Mouse (Mus musculus) ES-Bruce4 (cell line): ENCODE data around the gene Acat3. TPM values are rescaled to one million over a fixed set of nuclear protein-coding genes. Genes with fewer than 3 reads are reported as not detected.
"Not testable (repeated sequence)": the region's sequence is repeated elsewhere in the genome, so short reads cannot be mapped to it uniquely, and the experiment has no call there.

ENCODE experiments used
- H3K27ac ChIP-seq: 2 replicates; pipeline ENCODE4 v1.5.1; 2012; ENCODE audit warnings: low read length, inconsistent platforms; ENCODE audit not compliant: insufficient read depth
- H3K27me3 ChIP-seq: 2 replicates; pipeline ENCODE4 v1.6.1; 2012; ENCODE audit warnings: mild to moderate bottlenecking, low read length, inconsistent platforms; ENCODE audit not compliant: control insufficient read depth, poor library complexity, insufficient read depth, severe bottlenecking
- H3K36me3 ChIP-seq: 2 replicates; pipeline ENCODE4 v1.6.1; 2012; ENCODE audit warnings: inconsistent platforms, mild to moderate bottlenecking, low read length, moderate library complexity; ENCODE audit not compliant: control insufficient read depth, poor library complexity, insufficient read depth, severe bottlenecking
- H3K4me1 ChIP-seq: one replicate; pipeline ENCODE4 v1.8.1; 2011; ENCODE audit warnings: low read length; ENCODE audit not compliant: control insufficient read depth, insufficient read depth
- H3K4me3 ChIP-seq: 2 replicates; pipeline ENCODE4 v1.5.1; 2011; ENCODE audit warnings: low read depth, mild to moderate bottlenecking, low read length
- H3K9ac ChIP-seq: 2 replicates; pipeline ENCODE4 v1.6.1; 2012; ENCODE audit warnings: low read depth, mild to moderate bottlenecking, inconsistent platforms; ENCODE audit not compliant: poor library complexity, severe bottlenecking
- H3K9me3 ChIP-seq: replicated peaks from 2 replicates; pipeline ENCODE4 v1.6.1; 2012; ENCODE audit warnings: mild to moderate bottlenecking, low read length, inconsistent platforms; ENCODE audit not compliant: control insufficient read depth, poor library complexity, insufficient read depth, severe bottlenecking
- CTCF ChIP-seq: IDR thresholded peaks from one replicate; pipeline ENCODE4 v1.8.1; 2011; ENCODE audit warnings: low read depth, low read length
- EP300 ChIP-seq: IDR thresholded peaks from 2 replicates; pipeline ENCODE4 v1.6.1; 2011; ENCODE audit warnings: low read depth, low read length; ENCODE audit not compliant: insufficient read depth
- POLR2A ChIP-seq: IDR thresholded peaks from one replicate; pipeline ENCODE4 v1.8.1; 2011; ENCODE audit warnings: low read length; ENCODE audit not compliant: insufficient read depth
- polyA plus RNA-seq: library from polyadenylated mRNA; stranded (reverse); fragments of >200 nt; gene quantifications from 2 replicates; pipeline ENCODE4 v1.2.4, GENCODE M21; 2011; ENCODE audit warnings: low read depth; ENCODE audit not compliant: missing spikeins, insufficient read depth, insufficient read length

Gene Acat3
- polyA plus RNA-seq, 1 experiment, result not detected

- Histone ChIP-seq H3K4me1 (no peaks in the 10 kb centered on the region), H3K4me3 (no peak overlapping the region), H3K27ac (no peak overlapping the region), H3K9me3 (no peaks in the 10 kb centered on the region), H3K9ac (no peak overlapping the region), H3K27me3 (no peaks in the 10 kb centered on the region), H3K36me3 (peaks cover 16% of the 10 kb centered on the region)
- TF ChIP-seq EP300 (no peak), CTCF (no peak), POLR2A (no peak)
Measured at GRCm38 (mm10) chr17:12941543-12942260, 1.3 kb upstream of the Acat3 start.

- H3K27me3 ChIP-seq, H3K9ac ChIP-seq, H3K9me3 ChIP-seq, H3K36me3 ChIP-seq, H3K27ac ChIP-seq, H3K4me1 ChIP-seq: not testable (repeated sequence)
- H3K4me3 ChIP-seq, result peak overlapping the region; percentile 56
Measured at GRCm38 (mm10) chr17:12939377-12940148, 837 bp downstream of the Acat3 start.

GRCm38 (mm10) chr17:12938077-12938476 lies 2.3 kb downstream of the Acat3 start:
- TF ChIP-seq EP300, result no peak
- no peak for TF ChIP-seq POLR2A
- no peak for TF ChIP-seq CTCF

GRCm38 (mm10) chr17:12937412-12937970 lies 2.9 kb downstream of the Acat3 start:
- no peak overlapping the region for H3K9ac ChIP-seq
- H3K9me3 ChIP-seq, result no peaks in the 10 kb centered on the region
- H3K36me3 ChIP-seq, result no peaks in the 10 kb centered on the region
- no peaks in the 10 kb centered on the region for H3K27me3 ChIP-seq
- H3K4me3 ChIP-seq, result no peak overlapping the region
- no peak for TF ChIP-seq EP300
- no peak for TF ChIP-seq POLR2A
- no peak for TF ChIP-seq CTCF
- no peaks in the 10 kb centered on the region for H3K4me1 ChIP-seq
- H3K27ac ChIP-seq, result no peak overlapping the region

More at GRCm38 (mm10) chr17:12938077-12938476, 2.3 kb downstream of the Acat3 start:
- H3K27ac ChIP-seq, result no peak overlapping the region
- H3K9me3 ChIP-seq, result no peaks in the 10 kb centered on the region
- H3K27me3 ChIP-seq, result no peaks in the 10 kb centered on the region
- H3K4me1 ChIP-seq, result no peaks in the 10 kb centered on the region
- peaks cover 2% of the 10 kb centered on the region; the same call in 1 of the 2 replicates for H3K36me3 ChIP-seq
- no peak overlapping the region for H3K9ac ChIP-seq
- H3K4me3 ChIP-seq, result no peak overlapping the region

GRCm38 (mm10) chr17:12935719-12936118 lies 4.7 kb downstream of the Acat3 start:
- no peak overlapping the region for H3K27ac ChIP-seq
- no peaks in the 10 kb centered on the region for H3K36me3 ChIP-seq
- H3K4me3 ChIP-seq, result no peak overlapping the region
- TF ChIP-seq EP300, result no peak
- no peak for TF ChIP-seq CTCF
- no peaks in the 10 kb centered on the region for H3K27me3 ChIP-seq
- no peak overlapping the region for H3K9ac ChIP-seq
- no peaks in the 10 kb centered on the region for H3K9me3 ChIP-seq
- H3K4me1 ChIP-seq, result no peaks in the 10 kb centered on the region

GRCm38 (mm10) chr17:12931576-12931975 lies 8.8 kb downstream of the Acat3 start:
- not testable (repeated sequence) for H3K9ac ChIP-seq, H3K4me1 ChIP-seq, H3K27ac ChIP-seq, H3K9me3 ChIP-seq, H3K36me3 ChIP-seq, H3K4me3 ChIP-seq, H3K27me3 ChIP-seq
